Mouse (Mus musculus) neural tube, embryonic 11.5 days (tissue): ENCODE data around the gene Man2b1. TPM values are rescaled to one million over a fixed set of nuclear protein-coding genes. Genes with fewer than 3 reads are reported as not detected.

ENCODE experiments used
- ATAC-seq: fragments of 200-750 bp; cut with Nextera tagmentation; 2 replicates; pipeline ENCODE4 v1.8.0; 2017; ENCODE audit warnings: moderate number of reproducible peaks, mild to moderate bottlenecking, moderate TSS enrichment, moderate library complexity; ENCODE audit not compliant: insufficient read depth, low FRiP score, low TSS enrichment
- DNase-seq: peaks from one replicate; pipeline ENCODE4 v3.0.0-alpha.2; 2015; ENCODE audit warnings: low spot score
- H3K27ac ChIP-seq: fragments of 300-500 bp; sonication (generic); 2 replicates; pipeline ENCODE4 v1.5.1; 2014; ENCODE audit warnings: low read depth, mild to moderate bottlenecking, low read length
- H3K27me3 ChIP-seq: fragments of 300-500 bp; sonication (generic); 2 replicates; pipeline ENCODE4 v1.6.1; 2014; ENCODE audit warnings: mild to moderate bottlenecking, low read length, mixed read lengths; ENCODE audit not compliant: control insufficient read depth, insufficient read depth
- H3K36me3 ChIP-seq: fragments of 300-500 bp; sonication (generic); 2 replicates; pipeline ENCODE4 v1.6.1; 2014; ENCODE audit warnings: mild to moderate bottlenecking, low read length, moderate library complexity, mixed read lengths; ENCODE audit not compliant: control insufficient read depth, insufficient read depth
- H3K4me1 ChIP-seq: fragments of 300-500 bp; sonication (generic); 2 replicates; pipeline ENCODE4 v1.6.1; 2014; ENCODE audit warnings: low read length, mixed read lengths; ENCODE audit not compliant: control insufficient read depth, insufficient read depth
- H3K4me2 ChIP-seq: fragments of 300-500 bp; sonication (generic); 2 replicates; pipeline ENCODE4 v1.6.1; 2014; ENCODE audit warnings: low read depth, mild to moderate bottlenecking, moderate library complexity
- H3K4me3 ChIP-seq: fragments of 300-500 bp; sonication (generic); 2 replicates; pipeline ENCODE4 v1.5.1; 2014; ENCODE audit warnings: low read depth, low read length
- H3K9ac ChIP-seq: fragments of 300-500 bp; sonication (generic); 2 replicates; pipeline ENCODE4 v1.6.1; 2014; ENCODE audit warnings: mild to moderate bottlenecking, low read length
- H3K9me3 ChIP-seq: fragments of 300-500 bp; sonication (generic); 2 replicates; pipeline ENCODE4 v1.6.1; 2016; ENCODE audit warnings: low read length; ENCODE audit not compliant: control insufficient read depth
- whole genome bisulfite sequencing: fragments of 180-500 bp; shearing (Covaris S2); extraction: QIAGEN DNeasy Blood & Tissue Kit; methylation state at CpG from one replicate; pipeline ENCODE4 v1.1.7; 2014; 5-methylcytosine and 5-hydroxymethylcytosine counted together
- polyA plus RNA-seq: library from polyadenylated mRNA; unstranded; fragments of >200 nt; fragmentation: Nextera tagmentation; extraction: Ambion mirVana; gene quantifications from 2 replicates; pipeline ENCODE4 v1.2.1, GENCODE M21; 2014

Man2b1 gene
- polyA plus RNA-seq, 1 experiment from 2014 or later: 17.4 TPM

- WGBS: 82% methylated on average over 5 of the region's 5 CpGs
- H3K4me2 ChIP-seq: peak overlapping the region; percentile 66
- peak overlapping the region; percentile 91; the same call in 1 of the 2 replicates for H3K4me3 ChIP-seq
- ATAC-seq: no peak
- peak overlapping the region; percentile 88; the same call in 1 of the 2 replicates for H3K27ac ChIP-seq
- DNase-seq: no peak
- H3K4me1 ChIP-seq: peaks cover 5% of the 10 kb centered on the region; the same call in 1 of the 2 replicates
- no peaks in the 10 kb centered on the region for H3K27me3 ChIP-seq
- H3K9me3 ChIP-seq: no peaks in the 10 kb centered on the region
- peaks cover 15% of the 10 kb centered on the region for H3K36me3 ChIP-seq
- peak overlapping the region; percentile 26; the same call in 1 of the 2 replicates for H3K9ac ChIP-seq
Observed at GRCm38 (mm10) chr8:85071041-85071440, 12.0 kb upstream of the Man2b1 start.

GRCm38 (mm10) chr8:85071514-85072281 is 11.4 kb upstream of the Man2b1 start, which contains the start of gene Dhps:
Gene Dhps, plus strand, starts transcription at chr8:85071757.
- no peaks in the 10 kb centered on the region for H3K27me3 ChIP-seq
- peak within 1 kb of the TSS; percentile 88 for H3K27ac ChIP-seq
- H3K4me2 ChIP-seq: peak within 1 kb of the TSS; percentile 66
- peak within 1 kb of the TSS; percentile 91 for H3K4me3 ChIP-seq
- peak within 1 kb of the TSS; percentile 84 for H3K9ac ChIP-seq
- peak; percentile 85 for ATAC-seq
- 0% methylated on average over 66 of the region's 68 CpGs for WGBS
- peaks cover 13% of the 10 kb centered on the region for H3K36me3 ChIP-seq
- peak; percentile 92 for DNase-seq
- no peaks in the 10 kb centered on the region for H3K9me3 ChIP-seq
- H3K4me1 ChIP-seq: peaks cover 5% of the 10 kb centered on the region; the same call in 1 of the 2 replicates

GRCm38 (mm10) chr8:85072364-85072929 is 10.6 kb upstream of the Man2b1 start:
- Histone ChIP-seq H3K9me3 (no peaks in the 10 kb centered on the region), H3K4me2 (peak overlapping the region; percentile 66), H3K9ac (peak overlapping the region; percentile 84), H3K27ac (no peak overlapping the region; the same call in 1 of the 2 replicates), H3K27me3 (no peaks in the 10 kb centered on the region), H3K4me1 (peaks cover 5% of the 10 kb centered on the region; the same call in 1 of the 2 replicates), H3K4me3 (peak overlapping the region; percentile 91), H3K36me3 (peaks cover 13% of the 10 kb centered on the region)
- 42% methylated on average over 9 of the region's 9 CpGs for WGBS
- DNase-seq (no peak), ATAC-seq (no peak)

- no peak overlapping the region for H3K9ac ChIP-seq
- H3K4me1 ChIP-seq: peaks cover 5% of the 10 kb centered on the region; the same call in 1 of the 2 replicates
- H3K27me3 ChIP-seq: no peaks in the 10 kb centered on the region
- H3K27ac ChIP-seq: no peak overlapping the region
- no peak overlapping the region for H3K4me2 ChIP-seq
- H3K4me3 ChIP-seq: no peak overlapping the region
- H3K36me3 ChIP-seq: peaks cover 13% of the 10 kb centered on the region
- 95% methylated on average over 15 of the region's 15 CpGs for WGBS
- DNase-seq (no peak), ATAC-seq (no peak)
- H3K9me3 ChIP-seq: no peaks in the 10 kb centered on the region
Observed at GRCm38 (mm10) chr8:85073041-85073612, 9.9 kb upstream of the Man2b1 start.

- Histone ChIP-seq H3K4me1 (peaks cover 5% of the 10 kb centered on the region; the same call in 1 of the 2 replicates), H3K36me3 (peaks cover 13% of the 10 kb centered on the region), H3K9me3 (no peaks in the 10 kb centered on the region), H3K4me2 (no peak overlapping the region), H3K9ac (no peak overlapping the region), H3K27ac (no peak overlapping the region), H3K27me3 (no peaks in the 10 kb centered on the region), H3K4me3 (no peak overlapping the region)
- no peak for ATAC-seq
- 88% methylated on average over 10 of the region's 10 CpGs for WGBS
- DNase-seq: no peak
Observed at GRCm38 (mm10) chr8:85074167-85074566, 8.9 kb upstream of the Man2b1 start.

- no peak overlapping the region for H3K27ac ChIP-seq
- DNase-seq (no peak), ATAC-seq (no peak)
- peaks cover 13% of the 10 kb centered on the region for H3K36me3 ChIP-seq
- H3K4me3 ChIP-seq: no peak overlapping the region
- H3K27me3 ChIP-seq: no peaks in the 10 kb centered on the region
- no peak overlapping the region for H3K4me2 ChIP-seq
- H3K9ac ChIP-seq: no peak overlapping the region
- no peaks in the 10 kb centered on the region for H3K9me3 ChIP-seq
- H3K4me1 ChIP-seq: peaks cover 6% of the 10 kb centered on the region; the same call in 1 of the 2 replicates
- WGBS: 90% methylated on average over 10 of the region's 10 CpGs
Observed at GRCm38 (mm10) chr8:85074617-85075016, 8.5 kb upstream of the Man2b1 start.

- H3K4me1 ChIP-seq: peaks cover 9% of the 10 kb centered on the region; the same call in 1 of the 2 replicates
- H3K27ac ChIP-seq: no peak overlapping the region
- no peak overlapping the region for H3K9ac ChIP-seq
- ATAC-seq (no peak), DNase-seq (peak; percentile 47)
- H3K4me2 ChIP-seq: no peak overlapping the region
- no peaks in the 10 kb centered on the region for H3K9me3 ChIP-seq
- WGBS: 73% methylated on average over 9 of the region's 9 CpGs
- peaks cover 13% of the 10 kb centered on the region for H3K36me3 ChIP-seq
- H3K27me3 ChIP-seq: no peaks in the 10 kb centered on the region
- no peak overlapping the region for H3K4me3 ChIP-seq
Observed at GRCm38 (mm10) chr8:85076001-85076400, 7.1 kb upstream of the Man2b1 start.

GRCm38 (mm10) chr8:85076993-85077392 is 6.1 kb upstream of the Man2b1 start:
- H3K9me3 ChIP-seq: no peaks in the 10 kb centered on the region
- no peak overlapping the region for H3K4me3 ChIP-seq
- peaks cover 16% of the 10 kb centered on the region for H3K4me1 ChIP-seq
- no peak overlapping the region for H3K4me2 ChIP-seq
- DNase-seq (peak; percentile 81), ATAC-seq (no peak)
- H3K36me3 ChIP-seq: peaks cover 13% of the 10 kb centered on the region
- no peak overlapping the region for H3K27ac ChIP-seq
- H3K27me3 ChIP-seq: no peaks in the 10 kb centered on the region
- H3K9ac ChIP-seq: no peak overlapping the region
- 0% methylated on average over 2 of the region's 2 CpGs for WGBS
